In the genomic region with DNA sequence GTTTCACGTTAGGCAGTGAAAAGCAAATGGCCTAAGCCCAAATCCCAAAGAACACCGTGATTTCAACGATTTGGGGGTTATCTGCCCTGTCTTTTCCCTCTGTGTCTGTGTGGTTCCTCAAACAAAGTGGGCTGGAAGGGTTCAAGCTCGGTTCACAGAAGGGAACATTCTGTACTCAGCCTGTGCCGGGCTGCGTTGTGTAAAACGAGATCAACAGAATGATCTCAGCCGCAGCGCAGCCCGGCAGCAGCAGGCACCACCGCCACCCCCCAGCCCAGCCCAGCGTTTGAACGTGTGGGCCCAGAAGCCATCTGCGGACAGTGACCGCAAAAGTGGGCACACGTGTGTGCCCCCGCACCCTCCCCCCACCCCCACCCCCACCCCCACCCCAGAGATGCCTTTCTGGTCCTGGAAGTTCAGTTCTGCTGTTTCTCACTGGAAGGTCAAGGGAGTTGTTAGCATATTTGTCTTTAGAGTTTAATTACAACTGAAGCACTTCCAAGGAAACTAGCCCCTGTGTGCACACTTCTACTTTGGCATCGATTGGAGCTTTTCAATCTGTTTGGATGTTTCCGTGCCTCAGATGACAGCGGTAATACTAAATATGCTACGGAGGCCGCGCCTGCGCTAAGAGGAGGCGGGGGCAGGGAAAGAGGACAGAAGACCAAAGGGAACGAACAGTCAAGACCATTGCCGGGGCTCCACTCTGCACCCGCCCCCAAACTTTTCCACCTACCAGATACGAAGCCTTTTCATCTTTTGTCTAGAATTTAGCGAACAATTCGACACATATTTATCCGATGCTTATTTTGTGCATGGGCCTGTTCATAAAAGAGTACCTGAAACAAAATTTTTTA, we compare ENCODE assay signal across 8 mouse cellular contexts.
DNase-seq lines count a peak whose midpoint lies in the region; ATAC-seq and TF ChIP-seq lines count a peak whose summit lies in the region.

No protein-coding gene starts in this region.

- H3K9ac ChIP-seq in forebrain, embryonic 13.5 days = peak overlapping the region; percentile 57
- peak overlapping the region; percentile 15; the same call in 1 of the 2 replicates for H3K9ac ChIP-seq in heart, embryonic 15.5 days
- peak overlapping the region; percentile 58 for H3K9ac ChIP-seq in kidney, embryonic 16.5 days (replicated peaks; ENCODE audit: low read length)
- peak overlapping the region; percentile 54 for H3K9ac ChIP-seq in limb, embryonic 14.5 days (ENCODE audit: low read depth, low read length, severe bottlenecking)
- H3K9ac ChIP-seq in midbrain, embryonic 14.5 days (replicated peaks; ENCODE audit: low read length) = peak overlapping the region; percentile 46; the same call in 1 of the 2 replicates

- peak overlapping the region; percentile 62 for H3K4me2 ChIP-seq in forebrain, embryonic 13.5 days
- H3K4me2 ChIP-seq in heart, embryonic 15.5 days = peak overlapping the region; percentile 62
- peak overlapping the region; percentile 65 for H3K4me2 ChIP-seq in kidney, embryonic 16.5 days (replicated peaks; ENCODE audit: low read depth, low read length)
- peak overlapping the region; percentile 64 for H3K4me2 ChIP-seq in limb, embryonic 14.5 days (replicated peaks; ENCODE audit: low read depth, low read length, severe bottlenecking)
- peak overlapping the region; percentile 67 for H3K4me2 ChIP-seq in midbrain, embryonic 14.5 days (ENCODE audit: low read length)

- no peaks in the 10 kb centered on the region for H3K4me1 ChIP-seq in spleen, adult 2 months (ENCODE audit: control insufficient read depth, insufficient read depth, insufficient read length)
- H3K4me1 ChIP-seq in forebrain, embryonic 13.5 days = peaks cover 24% of the 10 kb centered on the region
- peaks cover 13% of the 10 kb centered on the region for H3K4me1 ChIP-seq in heart, embryonic 15.5 days (replicated peaks)
- peaks cover 20% of the 10 kb centered on the region for H3K4me1 ChIP-seq in kidney, embryonic 16.5 days (ENCODE audit: insufficient read depth, low read length)
- H3K4me1 ChIP-seq in limb, embryonic 14.5 days (ENCODE audit: control insufficient read depth, insufficient read depth, low read length) = peaks cover 18% of the 10 kb centered on the region
- H3K4me1 ChIP-seq in midbrain, embryonic 14.5 days (ENCODE audit: control insufficient read depth, insufficient read depth, low read length) = peaks cover 11% of the 10 kb centered on the region; the same call in 1 of the 2 replicates

- H3K4me3 ChIP-seq in spleen, adult 2 months (ENCODE audit: extremely low read depth, insufficient read depth, insufficient read length) = peak overlapping the region; percentile 16
- H3K4me3 ChIP-seq in forebrain, embryonic 13.5 days = peak overlapping the region; percentile 34
- H3K4me3 ChIP-seq in heart, embryonic 15.5 days = peak overlapping the region; percentile 32
- peak overlapping the region; percentile 44 for H3K4me3 ChIP-seq in kidney, embryonic 16.5 days (ENCODE audit: low read length)
- H3K4me3 ChIP-seq in limb, embryonic 14.5 days (replicated peaks; ENCODE audit: low read length) = peak overlapping the region; percentile 34
- peak overlapping the region; percentile 36 for H3K4me3 ChIP-seq in midbrain, embryonic 14.5 days (replicated peaks; ENCODE audit: low read depth, low read length)

- TF ChIP-seq POLR2A in spleen, adult 2 months (IDR thresholded peaks at IDR 0.05; ENCODE audit: low read depth, low read length) = no peak
- no peak for TF ChIP-seq POLR2A in limb, embryonic 14.5 days (IDR thresholded peaks at IDR 0.05; ENCODE audit: borderline replicate concordance, extremely low read depth, insufficient read depth, insufficient read length)

- H3K36me3 ChIP-seq in spleen, adult 2 months (ENCODE audit: control insufficient read depth, insufficient read depth, low read length) = no peaks in the 10 kb centered on the region
- H3K36me3 ChIP-seq in forebrain, embryonic 13.5 days (ENCODE audit: poor library complexity, severe bottlenecking) = no peaks in the 10 kb centered on the region
- H3K36me3 ChIP-seq in heart, embryonic 15.5 days = no peaks in the 10 kb centered on the region
- no peaks in the 10 kb centered on the region for H3K36me3 ChIP-seq in kidney, embryonic 16.5 days (ENCODE audit: insufficient read depth, low read length)
- H3K36me3 ChIP-seq in limb, embryonic 14.5 days (ENCODE audit: control insufficient read depth, insufficient read depth, low read length) = no peaks in the 10 kb centered on the region
- no peaks in the 10 kb centered on the region for H3K36me3 ChIP-seq in midbrain, embryonic 14.5 days (ENCODE audit: control insufficient read depth, insufficient read depth, low read length)
- no peaks in the 10 kb centered on the region for H3K36me3 ChIP-seq in splenic B cell, adult 2 months (ENCODE audit: control insufficient read depth, insufficient read depth, low read length, poor library complexity, severe bottlenecking)

- peak; percentile 86 for ATAC-seq in forebrain, embryonic 13.5 days
- ATAC-seq in heart, embryonic 15.5 days (replicated peaks; ENCODE audit: insufficient number of reproducible peaks, insufficient read depth, low FRiP score, low read depth) = peak; percentile 79
- ATAC-seq in kidney, embryonic 16.5 days (ENCODE audit: low FRiP score, low TSS enrichment) = peak; percentile 91
- peak; percentile 86 for ATAC-seq in limb, embryonic 14.5 days (ENCODE audit: low FRiP score, low read depth)
- peak; percentile 80 for ATAC-seq in midbrain, embryonic 14.5 days (ENCODE audit: low FRiP score, low TSS enrichment)

- peak in 1 of 2 experiments; percentile 9 for DNase-seq in spleen, adult 2 months (ENCODE audit: low read depth in 1 of 2, low spot score in 2 of 2)
- DNase-seq in spleen, postnatal 14 days (ENCODE audit: low spot score in 2 of 2) = no peak
- DNase-seq in limb, embryonic 14.5 days (ENCODE audit: low spot score) = peak; percentile 65
- peak; percentile 78 for DNase-seq in midbrain, embryonic 14.5 days
- DNase-seq in splenic B cell, adult 2 months (ENCODE audit: low read depth, low spot score) = peak; percentile 4

- WGBS in spleen, adult 2 months = 4% methylated on average over 32 of the region's 32 CpGs
- 3% methylated on average over 32 of the region's 32 CpGs for WGBS in forebrain, embryonic 13.5 days
- WGBS in heart, embryonic 15.5 days = 3% methylated on average over 32 of the region's 32 CpGs
- 1% methylated on average over 32 of the region's 32 CpGs for WGBS in kidney, embryonic 16.5 days
- WGBS in limb, embryonic 14.5 days = under 1% methylated on average over 32 of the region's 32 CpGs
- WGBS in midbrain, embryonic 14.5 days = 3% methylated on average over 32 of the region's 32 CpGs

- no peak for TF ChIP-seq CTCF in spleen, adult 2 months (IDR thresholded peaks at IDR 0.05; ENCODE audit: extremely low read depth, insufficient read depth, insufficient read length, insufficient replicate concordance)

- no peak overlapping the region; the same call in none of the 2 replicates for H3K27ac ChIP-seq in spleen, adult 2 months (ENCODE audit: insufficient read depth, low read length)
- no peak overlapping the region for H3K27ac ChIP-seq in forebrain, embryonic 13.5 days
- H3K27ac ChIP-seq in heart, embryonic 15.5 days = peak overlapping the region; percentile 48
- peak overlapping the region; percentile 76 for H3K27ac ChIP-seq in kidney, embryonic 16.5 days (ENCODE audit: low read length)
- H3K27ac ChIP-seq in limb, embryonic 14.5 days (replicated peaks; ENCODE audit: low read depth, low read length) = peak overlapping the region; percentile 15; the same call in 1 of the 2 replicates
- no peak overlapping the region for H3K27ac ChIP-seq in midbrain, embryonic 14.5 days (replicated peaks; ENCODE audit: low read depth, low read length)

- no peaks in the 10 kb centered on the region for H3K9me3 ChIP-seq in forebrain, embryonic 13.5 days (replicated peaks)
- H3K9me3 ChIP-seq in heart, embryonic 15.5 days (replicated peaks) = no peaks in the 10 kb centered on the region
- H3K9me3 ChIP-seq in kidney, embryonic 16.5 days (ENCODE audit: low read length) = no peaks in the 10 kb centered on the region
- no peaks in the 10 kb centered on the region for H3K9me3 ChIP-seq in limb, embryonic 14.5 days (ENCODE audit: control insufficient read depth, low read length)
- H3K9me3 ChIP-seq in midbrain, embryonic 14.5 days (ENCODE audit: control insufficient read depth, low read length) = no peaks in the 10 kb centered on the region

- no peaks in the 10 kb centered on the region for H3K27me3 ChIP-seq in spleen, adult 2 months (ENCODE audit: control insufficient read depth, insufficient read depth, low read length)
- H3K27me3 ChIP-seq in forebrain, embryonic 13.5 days = no peaks in the 10 kb centered on the region
- no peaks in the 10 kb centered on the region for H3K27me3 ChIP-seq in heart, embryonic 15.5 days
- H3K27me3 ChIP-seq in kidney, embryonic 16.5 days (ENCODE audit: insufficient read depth, low read length) = no peaks in the 10 kb centered on the region
- H3K27me3 ChIP-seq in limb, embryonic 14.5 days (ENCODE audit: control insufficient read depth, insufficient read depth, low read length) = no peaks in the 10 kb centered on the region
- H3K27me3 ChIP-seq in midbrain, embryonic 14.5 days (ENCODE audit: control insufficient read depth, insufficient read depth, low read length) = no peaks in the 10 kb centered on the region
- H3K27me3 ChIP-seq in splenic B cell, adult 2 months (ENCODE audit: control insufficient read depth, insufficient read depth, low read length, poor library complexity, severe bottlenecking) = no peaks in the 10 kb centered on the region

Comparison
In these comparisons a context has a peak if more than half of its experiments do, and no peak if none do; other contexts are left out.
1. DNase-seq: peak in limb, embryonic 14.5 days (single experiment), midbrain, embryonic 14.5 days (single experiment) and splenic B cell, adult 2 months (single experiment); none in spleen, postnatal 14 days (0 of 2).
2. H3K27ac ChIP-seq: peak in heart, embryonic 15.5 days (single experiment), kidney, embryonic 16.5 days (single experiment) and limb, embryonic 14.5 days (single experiment); none in spleen, adult 2 months (single experiment), forebrain, embryonic 13.5 days (single experiment) and midbrain, embryonic 14.5 days (single experiment).
3. Peak in every context shown above with its lines, with median percentiles within 50 percentile points of each other: H3K4me3 ChIP-seq, ATAC-seq, H3K4me2 ChIP-seq and H3K9ac ChIP-seq.